ENCODE assay signal across 11 mouse cellular contexts in genomic region chr16:21321188-21322070, GRCm38 (mm10).
DNase-seq lines count a peak whose midpoint lies in the region; ATAC-seq and TF ChIP-seq lines count a peak whose summit lies in the region.
"Had no signal": no experiment of that assay in that cellular context is flagged by ENCODE, and none has a peak within 500 bp of the region (broad histone marks: within the 10 kb centered on the region; RNA-seq: fewer than 3 reads in every experiment).

No protein-coding gene starts in this region.

- no peak overlapping the region for H3K4me3 ChIP-seq in heart, embryonic 10.5 days
- no peak overlapping the region for H3K4me3 ChIP-seq in midbrain, postnatal 0 days (ENCODE audit: low read depth, low read length)
- H3K4me3 ChIP-seq in midbrain, embryonic 15.5 days, result no peak overlapping the region
- H3K4me3 ChIP-seq in embryonic facial prominence, embryonic 14.5 days (ENCODE audit: low read depth, low read length), result no peak overlapping the region
- no peak overlapping the region for H3K4me3 ChIP-seq in neural tube, embryonic 11.5 days (ENCODE audit: low read depth, low read length)
- H3K4me3 ChIP-seq: erythroblast, embryonic 14.5 days; kidney, embryonic 15.5 days had no signal

- no peak for ATAC-seq in midbrain, postnatal 0 days (ENCODE audit: low FRiP score)
- ATAC-seq in midbrain, embryonic 15.5 days (replicated peaks), result no peak
- ATAC-seq in embryonic facial prominence, embryonic 14.5 days (ENCODE audit: low read depth), result peak; percentile 54
- no peak for ATAC-seq in neural tube, embryonic 11.5 days (ENCODE audit: insufficient read depth, low FRiP score, low TSS enrichment)
- ATAC-seq: Patski had no signal

- H3K4me1 ChIP-seq in heart, embryonic 10.5 days, result peaks cover 69% of the 10 kb centered on the region
- H3K4me1 ChIP-seq in midbrain, postnatal 0 days (ENCODE audit: insufficient read depth, low read length), result no peaks in the 10 kb centered on the region
- H3K4me1 ChIP-seq in midbrain, embryonic 15.5 days, result no peaks in the 10 kb centered on the region
- peaks cover 39% of the 10 kb centered on the region for H3K4me1 ChIP-seq in embryonic facial prominence, embryonic 14.5 days (ENCODE audit: control insufficient read depth, insufficient read depth, low read length)
- no peaks in the 10 kb centered on the region for H3K4me1 ChIP-seq in neural tube, embryonic 11.5 days (ENCODE audit: control insufficient read depth, insufficient read depth, low read length)

- DNase-seq in heart, embryonic 10.5 days (ENCODE audit: low spot score), result no peak
- DNase-seq in heart, adult 18-20 months, result no peak
- DNase-seq in midbrain, postnatal 0 days (ENCODE audit: low spot score), result peak; percentile 52
- peak; percentile 68 for DNase-seq in embryonic facial prominence, embryonic 14.5 days (ENCODE audit: low spot score)
- DNase-seq in neural tube, embryonic 11.5 days (ENCODE audit: low spot score), result peak; percentile 52
- DNase-seq in frontal cortex, adult 2 months (ENCODE audit: extremely low spot score in 1 of 2, low spot score in 1 of 2), result no peak
- DNase-seq in layer of hippocampus, adult 9-11 months, result no peak

- no peak overlapping the region for H3K9ac ChIP-seq in midbrain, postnatal 0 days (replicated peaks; ENCODE audit: low read length, poor library complexity, severe bottlenecking)
- no peak overlapping the region for H3K9ac ChIP-seq in midbrain, embryonic 15.5 days
- 0 out of 2 replicates have a peak overlapping the region, but pooled peaks have one; percentile 17 for H3K9ac ChIP-seq in embryonic facial prominence, embryonic 14.5 days (ENCODE audit: low read depth, low read length)
- no peak overlapping the region for H3K9ac ChIP-seq in neural tube, embryonic 11.5 days (ENCODE audit: low read length)
- H3K9ac ChIP-seq: kidney, embryonic 15.5 days had no signal

- H3K27ac ChIP-seq in heart, embryonic 10.5 days, result peak overlapping the region; percentile 57
- H3K27ac ChIP-seq in midbrain, postnatal 0 days (ENCODE audit: low read depth, low read length), result no peak overlapping the region
- H3K27ac ChIP-seq in midbrain, embryonic 15.5 days, result no peak overlapping the region
- H3K27ac ChIP-seq in embryonic facial prominence, embryonic 14.5 days (replicated peaks; ENCODE audit: low read depth, low read length), result peak overlapping the region; percentile 85
- H3K27ac ChIP-seq in neural tube, embryonic 11.5 days (ENCODE audit: low read depth, low read length), result no peak overlapping the region
- H3K27ac ChIP-seq: kidney, embryonic 15.5 days had no signal

- H3K27me3 ChIP-seq in heart, embryonic 10.5 days (ENCODE audit: insufficient read depth, poor library complexity, severe bottlenecking), result no peaks in the 10 kb centered on the region
- no peaks in the 10 kb centered on the region for H3K27me3 ChIP-seq in midbrain, postnatal 0 days (ENCODE audit: insufficient read depth, low read length)
- no peaks in the 10 kb centered on the region for H3K27me3 ChIP-seq in midbrain, embryonic 15.5 days (replicated peaks)
- H3K27me3 ChIP-seq in embryonic facial prominence, embryonic 14.5 days (replicated peaks; ENCODE audit: control insufficient read depth, insufficient read depth, low read length), result no peaks in the 10 kb centered on the region
- no peaks in the 10 kb centered on the region for H3K27me3 ChIP-seq in neural tube, embryonic 11.5 days (ENCODE audit: control insufficient read depth, insufficient read depth, low read length)
- H3K27me3 ChIP-seq: kidney, embryonic 15.5 days; Patski had no signal

- H3K36me3 ChIP-seq in heart, embryonic 10.5 days, result no peaks in the 10 kb centered on the region
- no peaks in the 10 kb centered on the region for H3K36me3 ChIP-seq in midbrain, postnatal 0 days (ENCODE audit: insufficient read depth, low read length)
- H3K36me3 ChIP-seq in midbrain, embryonic 15.5 days (replicated peaks), result no peaks in the 10 kb centered on the region
- H3K36me3 ChIP-seq in embryonic facial prominence, embryonic 14.5 days (ENCODE audit: control insufficient read depth, insufficient read depth, low read length), result no peaks in the 10 kb centered on the region
- no peaks in the 10 kb centered on the region for H3K36me3 ChIP-seq in neural tube, embryonic 11.5 days (ENCODE audit: control insufficient read depth, insufficient read depth, low read length)
- H3K36me3 ChIP-seq: kidney, embryonic 15.5 days had no signal

- 52% methylated on average over 18 of the region's 18 CpGs for whole genome bisulfite sequencing in heart, embryonic 10.5 days
- 51% methylated on average over 18 of the region's 18 CpGs for WGBS in midbrain, postnatal 0 days
- WGBS in midbrain, embryonic 15.5 days, result 50% methylated on average over 18 of the region's 18 CpGs
- 33% methylated on average over 17 of the region's 18 CpGs for WGBS in embryonic facial prominence, embryonic 14.5 days
- WGBS in neural tube, embryonic 11.5 days, result 51% methylated on average over 18 of the region's 18 CpGs

- H3K9me3 ChIP-seq in heart, embryonic 10.5 days, result no peaks in the 10 kb centered on the region
- H3K9me3 ChIP-seq in midbrain, postnatal 0 days (ENCODE audit: low read length), result no peaks in the 10 kb centered on the region
- no peaks in the 10 kb centered on the region for H3K9me3 ChIP-seq in midbrain, embryonic 15.5 days
- H3K9me3 ChIP-seq in embryonic facial prominence, embryonic 14.5 days (ENCODE audit: control insufficient read depth, low read length), result no peaks in the 10 kb centered on the region
- H3K9me3 ChIP-seq in neural tube, embryonic 11.5 days (ENCODE audit: control insufficient read depth, low read length), result no peaks in the 10 kb centered on the region
- H3K9me3 ChIP-seq: kidney, embryonic 15.5 days had no signal

- peak; percentile 56 for TF ChIP-seq CTCF in midbrain, postnatal 0 days (IDR thresholded peaks at IDR 0.05)

- no peak overlapping the region for H3K4me2 ChIP-seq in midbrain, postnatal 0 days (ENCODE audit: low read depth, low read length, poor library complexity, severe bottlenecking)
- H3K4me2 ChIP-seq in midbrain, embryonic 15.5 days, result no peak overlapping the region
- no peak overlapping the region for H3K4me2 ChIP-seq in embryonic facial prominence, embryonic 14.5 days (ENCODE audit: low read depth, low read length)
- H3K4me2 ChIP-seq in neural tube, embryonic 11.5 days (ENCODE audit: low read depth), result no peak overlapping the region
- H3K4me2 ChIP-seq: kidney, embryonic 15.5 days had no signal

Comparison
In these comparisons a context has a peak if more than half of its experiments do, and no peak if none do; other contexts are left out.
1. DNase-seq: peak in midbrain, postnatal 0 days (single experiment), embryonic facial prominence, embryonic 14.5 days (single experiment) and neural tube, embryonic 11.5 days (single experiment); none in heart, embryonic 10.5 days (single experiment), heart, adult 18-20 months (0 of 2), frontal cortex, adult 2 months (0 of 2) and layer of hippocampus, adult 9-11 months (single experiment).
2. H3K27ac ChIP-seq: peak in heart, embryonic 10.5 days (single experiment) and embryonic facial prominence, embryonic 14.5 days (single experiment); none in midbrain, postnatal 0 days (single experiment), midbrain, embryonic 15.5 days (single experiment) and neural tube, embryonic 11.5 days (single experiment).